Mouse (Mus musculus) Patski (cell line): ENCODE data around the gene Wipf1. TPM values are rescaled to one million over a fixed set of nuclear protein-coding genes. Genes with fewer than 3 reads are reported as not detected.
"Not testable (repeated sequence)": the region's sequence is repeated elsewhere in the genome, so short reads cannot be mapped to it uniquely, and the experiment has no call there.

Source experiments
- ATAC-seq: fragments of 100-300 bp; one replicate; pipeline ENCODE4 v1.8.0; 2021
- CTCF ChIA-PET: fragments of 350-600 bp; sonication (Branson Sonifier 250); formaldehyde crosslinking; loops from one replicate; lab custom pipeline; 2022; ENCODE audit warnings: inconsistent platforms; lab: Charles Lee
- POLR2A ChIA-PET: fragments of 350-600 bp; sonication (Branson Sonifier 250); formaldehyde crosslinking; loops from one replicate; lab custom pipeline; 2022; ENCODE audit warnings: antibody characterized with exemption, inconsistent platforms; lab: Charles Lee
- DNase-seq: peaks from one replicate; pipeline ENCODE4 v3.0.0-alpha.2; 2011; ENCODE audit warnings: low read depth, low spot score
- H3K27me3 ChIP-seq: fragments of 371-371 bp; one replicate; pipeline ENCODE4 v1.5.1; 2021
- CTCF ChIP-seq: fragments of 100-300 bp; IDR thresholded peaks from one replicate; pipeline ENCODE4 v1.5.1; 2021
- in situ Hi-C: fragments of 300-500 bp; cut with MboI; formaldehyde crosslinking; loops from 3 replicates; pipeline ENCODE4 v1.11.1; 2018; ENCODE audit warnings: low pct_unique_long_range_greater_than_20kb, mixed read lengths
- polyA plus RNA-seq: library from polyadenylated mRNA; unstranded; gene quantifications from one replicate; pipeline ENCODE4 v1.2.3, GENCODE M21; 2021

The Wipf1 gene
- polyA plus RNA-seq, 1 experiment from 2014 or later, result 20.2 TPM

DNA sequence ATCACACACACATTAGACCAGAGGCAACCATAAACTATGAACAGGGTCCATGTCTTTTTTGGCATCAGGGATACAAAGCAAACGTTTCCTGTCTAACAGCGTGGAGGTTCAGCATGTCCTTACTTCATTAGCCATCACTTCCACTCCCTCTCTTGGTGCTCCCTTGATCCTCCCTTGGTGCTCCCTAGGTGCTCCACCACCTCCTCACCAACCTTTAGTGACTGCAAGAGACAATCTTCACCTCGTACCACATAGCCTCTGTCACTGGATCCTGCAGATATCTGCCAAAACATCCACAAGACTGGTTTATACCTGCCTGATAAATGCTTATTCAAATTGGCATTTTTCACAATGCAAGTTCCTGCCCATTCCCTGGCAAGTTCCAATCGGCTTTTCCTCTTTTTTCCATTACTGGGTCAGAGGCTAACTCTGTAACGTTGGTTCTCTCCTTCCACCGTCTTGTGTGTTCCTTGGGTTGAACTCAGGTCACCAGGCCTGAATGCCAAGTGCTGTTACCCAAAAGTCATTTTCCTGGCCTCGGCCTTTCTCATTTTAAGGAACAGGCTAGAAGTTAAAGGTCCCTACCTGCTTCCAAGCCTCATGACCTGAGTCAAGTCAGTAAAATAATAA is 18.7 kb downstream of the Wipf1 start:
- CTCF ChIA-PET, result no interaction called here
- POLR2A ChIA-PET, result no interaction called here
- no peaks in the 10 kb centered on the region for H3K27me3 ChIP-seq
- in situ Hi-C loops, result no loop called here
- ATAC-seq, result no peak
- no peak for TF ChIP-seq CTCF
- DNase-seq, result no peak

DNA sequence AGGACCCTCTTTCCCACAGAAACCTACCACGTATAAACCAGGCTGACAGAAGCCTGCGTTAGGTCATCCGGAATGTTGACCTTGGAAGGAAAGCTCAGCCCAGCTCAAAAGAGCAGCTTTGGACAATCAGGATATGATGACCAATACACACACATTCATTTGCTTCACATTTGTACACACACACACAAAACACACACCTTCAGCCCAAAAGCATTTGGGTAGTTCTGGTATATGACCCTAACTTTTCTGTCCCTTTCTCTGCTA is 19.6 kb downstream of the Wipf1 start:
- ChIA-PET CTCF (no interaction called here), POLR2A (no interaction called here)
- DNase-seq, result no peak
- in situ Hi-C loops, result no loop called here
- TF ChIP-seq CTCF, result no peak
- no peaks in the 10 kb centered on the region for H3K27me3 ChIP-seq
- ATAC-seq, result no peak

DNA sequence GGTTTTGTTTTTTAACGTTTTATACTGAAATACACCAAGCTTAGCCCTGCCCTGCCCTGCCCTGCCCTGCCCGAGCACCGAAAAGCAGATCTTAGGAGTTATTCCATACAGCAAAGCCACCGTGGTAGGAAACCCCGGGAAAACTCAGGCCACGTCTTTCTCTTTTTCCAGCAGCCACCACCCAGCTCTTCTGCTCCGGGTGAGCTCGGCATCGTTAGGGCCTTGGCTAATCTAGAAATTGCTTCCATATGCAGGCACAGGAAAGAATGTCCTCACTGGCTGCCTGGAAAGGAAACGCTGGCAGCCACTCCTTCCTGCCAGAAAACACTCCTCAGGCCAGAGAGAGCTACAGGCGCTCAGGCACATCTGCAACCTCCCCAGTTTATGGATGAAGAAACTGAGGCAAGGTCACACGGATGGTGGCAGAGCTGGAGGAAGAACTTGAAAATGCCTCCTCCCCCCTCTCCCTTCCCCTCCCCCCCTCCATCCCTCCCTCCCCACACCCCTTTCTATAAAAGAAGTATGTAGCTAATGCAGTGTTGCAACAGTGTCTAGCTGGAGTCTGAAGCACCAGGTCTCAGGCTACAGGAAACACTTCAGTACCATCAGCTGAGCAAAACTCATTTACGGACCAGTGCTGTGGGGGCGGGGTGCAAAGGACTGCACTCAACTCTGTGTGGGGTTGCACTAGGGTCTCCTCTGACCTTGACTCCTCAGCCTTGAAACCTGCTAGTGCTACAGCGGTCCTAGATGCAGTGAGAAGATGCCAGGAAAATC is 20.1 kb downstream of the Wipf1 start:
- no peaks in the 10 kb centered on the region for H3K27me3 ChIP-seq
- TF ChIP-seq CTCF, result no peak
- ChIA-PET POLR2A (no interaction called here), CTCF (no interaction called here)
- DNase-seq (no peak), ATAC-seq (no peak)
- in situ Hi-C loops, result no loop called here

DNA sequence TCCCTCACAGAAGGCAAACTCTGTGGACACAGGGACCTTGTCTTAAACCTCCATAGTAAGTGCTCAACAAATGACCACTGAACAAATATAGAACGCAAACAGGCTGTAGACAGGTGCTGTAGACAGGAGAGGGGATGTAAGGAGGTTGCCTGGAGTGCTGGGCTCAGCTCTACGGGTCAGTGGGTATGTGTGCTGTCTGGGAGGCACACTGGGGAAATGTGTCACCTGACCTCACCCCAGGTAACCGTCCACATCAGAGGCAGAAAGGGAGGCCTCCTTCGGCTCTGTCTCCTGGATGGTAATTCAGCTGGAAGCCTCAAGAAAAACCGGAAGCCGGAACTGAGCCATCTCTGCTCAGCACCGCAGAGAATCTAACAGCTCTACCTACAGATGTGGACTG is 21.6 kb downstream of the Wipf1 start:
- DNase-seq (no peak), ATAC-seq (no peak)
- in situ Hi-C loops, result no loop called here
- TF ChIP-seq CTCF, result no peak
- no peaks in the 10 kb centered on the region for H3K27me3 ChIP-seq
- POLR2A ChIA-PET, result interaction anchor here (0.7 kb wide), 1 partner anchor 11 kb away, joined by 3 read pairs; no protein-coding TSS in a partner anchor
- CTCF ChIA-PET, result no interaction called here

DNA sequence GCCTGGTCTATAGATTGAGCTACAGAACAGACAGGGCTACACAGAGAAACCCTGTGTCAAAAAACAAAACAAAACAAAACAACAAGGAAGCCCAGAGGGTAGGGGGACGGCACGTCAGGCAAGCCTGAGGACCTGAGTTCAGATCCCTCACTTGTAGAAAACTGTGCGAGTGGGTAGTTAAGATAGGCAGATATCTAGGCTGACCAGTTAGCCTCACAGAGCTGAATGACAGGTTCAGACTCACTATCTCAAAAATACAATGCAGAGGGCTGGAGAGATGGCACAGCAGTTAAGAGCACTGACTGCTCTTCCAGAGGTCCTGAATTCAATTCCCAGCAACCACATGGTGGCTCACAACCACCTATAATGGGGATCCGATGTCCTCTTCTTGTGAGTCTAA is 23.2 kb downstream of the Wipf1 start:
- H3K27me3 ChIP-seq, POLR2A ChIA-PET, CTCF ChIA-PET, ATAC-seq, DNase-seq, in situ Hi-C loops: not testable (repeated sequence)

DNA sequence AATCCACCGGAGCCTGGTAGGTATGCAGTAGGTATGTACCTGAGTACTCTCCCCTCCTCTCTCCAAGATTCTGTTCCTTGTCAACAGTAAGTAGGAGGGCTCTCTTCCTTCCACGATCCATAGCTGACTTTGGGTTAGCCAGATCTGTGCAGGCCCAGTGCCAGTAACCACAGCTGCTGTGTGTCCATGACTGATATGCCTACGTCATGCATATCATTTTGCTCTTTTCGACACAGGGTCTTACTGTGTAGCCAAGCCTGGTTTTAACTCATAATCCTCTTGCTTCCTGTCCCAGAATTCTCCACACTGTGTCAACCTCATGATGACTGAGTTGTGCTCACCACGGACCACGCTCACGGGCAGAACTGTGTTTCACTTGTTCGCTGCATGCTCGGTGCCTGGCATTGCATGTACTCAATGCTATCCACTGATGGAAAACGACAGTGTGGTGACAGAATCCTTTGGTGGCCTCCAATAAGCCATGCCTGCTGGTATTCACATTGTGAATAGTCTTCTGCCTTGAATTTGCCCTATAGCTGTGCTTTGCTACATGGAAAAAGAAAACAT is 26.6 kb downstream of the Wipf1 start:
- POLR2A ChIA-PET, result no interaction called here
- no peak for ATAC-seq
- DNase-seq, result no peak
- no peaks in the 10 kb centered on the region for H3K27me3 ChIP-seq
- CTCF ChIA-PET, result no interaction called here
- in situ Hi-C loops, result no loop called here
- TF ChIP-seq CTCF, result no peak

DNA sequence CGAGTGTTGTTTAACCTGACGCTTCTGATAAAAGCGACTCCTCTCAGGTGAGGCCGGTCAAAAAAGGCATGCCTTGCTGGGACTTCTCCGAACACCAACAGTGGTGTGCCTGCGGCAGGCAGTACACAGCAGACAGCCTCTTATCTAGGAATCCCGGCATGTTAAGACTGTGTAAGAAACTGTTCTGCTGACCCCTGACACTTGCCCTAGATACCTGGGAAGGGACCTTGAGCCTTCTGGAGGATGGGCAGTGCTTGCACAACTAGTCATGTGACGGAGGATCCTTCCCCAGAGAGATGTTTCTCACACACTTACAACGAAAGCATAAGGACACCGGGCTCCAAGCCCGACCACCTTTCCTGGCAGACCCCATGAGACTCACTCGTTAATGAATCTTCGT is 28.7 kb downstream of the Wipf1 start:
- no peak for ATAC-seq
- POLR2A ChIA-PET, result no interaction called here
- in situ Hi-C loops, result no loop called here
- no peak for TF ChIP-seq CTCF
- CTCF ChIA-PET, result interaction anchor here (1.0 to 1.6 kb wide), 2 partner anchors 15 to 20 kb away, joined by 3 to 4 read pairs; no protein-coding TSS in a partner anchor
- DNase-seq, result no peak
- no peaks in the 10 kb centered on the region for H3K27me3 ChIP-seq

DNA sequence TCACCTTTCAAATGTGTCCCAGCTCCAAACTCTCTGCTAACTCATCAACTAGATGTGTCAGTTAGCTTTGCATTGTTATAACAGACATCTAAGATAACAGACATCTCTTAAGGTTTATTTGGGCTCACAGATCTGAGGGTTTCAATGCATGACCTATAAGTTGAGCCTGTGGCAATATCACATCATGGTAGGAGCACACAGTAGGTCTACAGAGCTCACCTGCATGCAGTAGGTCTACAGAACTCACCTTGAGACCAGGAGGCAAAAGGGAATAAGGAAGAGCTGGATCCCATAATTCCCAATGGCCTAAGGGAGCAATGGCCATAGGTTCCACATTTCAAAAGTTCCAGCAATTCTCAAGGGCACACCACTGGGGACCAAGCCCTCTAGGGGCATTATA is 31.2 kb downstream of the Wipf1 start:
- no peaks in the 10 kb centered on the region for H3K27me3 ChIP-seq
- no peak for TF ChIP-seq CTCF
- ATAC-seq (no peak), DNase-seq (no peak)
- ChIA-PET POLR2A (no interaction called here), CTCF (no interaction called here)
- in situ Hi-C loops, result no loop called here

DNA sequence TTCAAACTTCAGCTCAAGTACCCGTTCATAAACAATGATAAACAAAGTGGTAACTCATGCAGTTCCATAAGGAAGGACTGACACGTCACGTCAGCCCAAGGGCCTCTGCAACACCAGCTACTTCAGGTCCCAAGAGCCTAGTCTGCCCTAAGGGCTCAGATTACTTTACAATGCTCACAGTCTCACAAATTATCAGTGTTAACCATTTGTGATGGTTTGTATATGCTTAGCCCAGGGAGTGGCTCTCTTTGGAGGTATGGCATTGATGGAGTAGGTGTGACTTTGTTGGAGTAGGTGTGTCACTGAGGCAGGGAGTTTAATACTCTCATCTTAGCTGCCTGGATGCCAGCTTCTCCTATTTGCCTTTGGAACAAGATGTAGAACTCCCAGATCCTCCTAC is 32.0 kb downstream of the Wipf1 start:
- ChIA-PET POLR2A (no interaction called here), CTCF (no interaction called here)
- ATAC-seq, result no peak
- H3K27me3 ChIP-seq, result no peaks in the 10 kb centered on the region
- no peak for TF ChIP-seq CTCF
- no peak for DNase-seq
- in situ Hi-C loops, result no loop called here

DNA sequence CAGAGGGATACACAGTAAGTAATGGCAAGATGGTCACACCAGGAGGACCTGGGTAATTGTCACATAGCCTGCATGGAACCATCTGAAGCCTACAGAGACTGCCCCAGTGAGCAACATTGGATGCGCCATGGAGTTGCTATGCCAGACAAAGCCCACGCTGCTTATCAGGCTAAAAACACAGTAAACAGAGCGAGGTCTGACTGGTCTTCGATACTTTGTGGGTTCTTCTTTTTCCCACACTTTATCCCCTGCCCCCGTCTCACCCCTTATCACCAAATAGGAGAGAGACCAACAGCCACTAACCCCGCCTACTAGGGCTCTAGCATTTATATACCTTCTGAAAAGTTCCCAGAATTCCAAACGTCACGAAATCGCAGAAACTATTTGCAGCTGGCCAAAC is 32.6 kb downstream of the Wipf1 start:
- no peak for TF ChIP-seq CTCF
- H3K27me3 ChIP-seq, result no peaks in the 10 kb centered on the region
- in situ Hi-C loops, result no loop called here
- POLR2A ChIA-PET, result no interaction called here
- no peak for DNase-seq
- CTCF ChIA-PET, result no interaction called here
- ATAC-seq, result no peak

DNA sequence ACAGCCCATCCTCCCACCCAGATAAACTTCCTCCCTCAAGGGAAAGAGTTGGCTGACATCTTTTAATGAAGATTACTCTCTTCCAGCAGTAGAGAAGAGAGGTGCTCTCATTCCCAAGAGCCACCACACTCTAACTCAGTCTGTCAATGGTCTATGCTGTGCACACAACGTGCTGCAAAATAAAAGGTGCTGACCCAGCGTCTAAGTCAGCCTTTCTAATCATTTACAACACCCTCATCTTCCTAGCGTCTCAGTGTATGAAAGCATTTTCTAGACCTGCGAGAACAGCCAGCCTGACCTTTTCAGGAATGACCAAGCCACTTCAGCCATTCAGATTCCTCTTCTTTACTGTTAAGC is 33.2 kb downstream of the Wipf1 start:
- ATAC-seq, result no peak
- TF ChIP-seq CTCF, result no peak
- ChIA-PET CTCF (interaction anchor here (1.2 kb wide), 1 partner anchor 22 kb away, joined by 3 read pairs; no protein-coding TSS in a partner anchor), POLR2A (no interaction called here)
- no peaks in the 10 kb centered on the region for H3K27me3 ChIP-seq
- in situ Hi-C loops, result no loop called here
- no peak for DNase-seq
